Mouse (Mus musculus) gastrocnemius, postnatal 4 days (tissue): ENCODE results near the gene Ephb6. TPM values are rescaled to one million over a fixed set of nuclear protein-coding genes. Genes with fewer than 3 reads are reported as not detected.

Experiments used
- total RNA-seq, 2 experiments: library from RNA; stranded (reverse); gene quantifications; 2 replicates each; pipeline ENCODE4 v1.2.3; 2021

Gene Ephb6
- total RNA-seq, 2 experiments from 2014 or later = 5.1 to 5.8 TPM

Other genes with a start within 250 kb of the Ephb6 start
- gene Prss3, start 227.8 kb upstream of the Ephb6 start, total RNA-seq = not detected
- not detected for gene Gm5771, start 213.1 kb upstream of the Ephb6 start, total RNA-seq
- not detected for gene Gm10334, start 159.3 kb upstream of the Ephb6 start, total RNA-seq
- not detected for gene Prss1, start 146.6 kb upstream of the Ephb6 start, total RNA-seq
- gene Prss2, start 83.7 kb upstream of the Ephb6 start, total RNA-seq = not detected
- gene Trpv6, start 30.9 kb downstream of the Ephb6 start, total RNA-seq = not detected
- gene Trpv5, start 75.3 kb downstream of the Ephb6 start, total RNA-seq = not detected
- gene Llcfc1, start 78.9 kb downstream of the Ephb6 start, total RNA-seq = not detected
- gene Kel, start 98.9 kb downstream of the Ephb6 start, total RNA-seq = 1 to 10 TPM in 1 of 2 experiments, under 1 TPM in 1; 0.78 to 1.4 TPM
- gene Olfr459, start 169.7 kb downstream of the Ephb6 start, total RNA-seq = not detected
- not detected for gene Pip, start 242.1 kb downstream of the Ephb6 start, total RNA-seq
- not detected for gene Sval2, start 247.5 kb downstream of the Ephb6 start, total RNA-seq